Mouse (Mus musculus): ENCODE measurements around the gene Colq.
A peak's percentile ranks its signal among the peaks of the same experiment; 100 is the strongest.

Colq gene

GRCm38 (mm10) chr14:31574903-31575665 is 16.1 kb downstream of the Colq start:
- DNase-seq (ENCODE audit: low read depth, low spot score), result no peak

GRCm38 (mm10) chr14:31572561-31573175 is 18.5 kb downstream of the Colq start:
- DNase-seq (ENCODE audit: low read depth, low spot score), result no peak

GRCm38 (mm10) chr14:31571419-31571818 is 19.7 kb downstream of the Colq start:
- no peak for DNase-seq (ENCODE audit: low read depth, low spot score)

GRCm38 (mm10) chr14:31570131-31570951 is 20.8 kb downstream of the Colq start:
- DNase-seq (ENCODE audit: low read depth, low spot score), result no peak

- DNase-seq (ENCODE audit: low read depth, low spot score), result no peak
These were observed 22.0 kb downstream of the Colq start for GRCm38 (mm10) chr14:31569151-31569631.

GRCm38 (mm10) chr14:31565478-31566212 is 25.5 kb downstream of the Colq start:
- DNase-seq (ENCODE audit: low read depth, low spot score), result no peak

GRCm38 (mm10) chr14:31564452-31565179 is 26.5 kb downstream of the Colq start:
- no peak for DNase-seq (ENCODE audit: low read depth, low spot score)

GRCm38 (mm10) chr14:31560886-31561285 is 30.3 kb downstream of the Colq start:
- no peak for DNase-seq (ENCODE audit: low read depth, low spot score)

- DNase-seq (ENCODE audit: low read depth, low spot score), result no peak
These were observed 31.9 kb downstream of the Colq start for GRCm38 (mm10) chr14:31559216-31559615.

GRCm38 (mm10) chr14:31557784-31558183 is 33.4 kb downstream of the Colq start:
- no peak for DNase-seq (ENCODE audit: low read depth, low spot score)

- DNase-seq (ENCODE audit: low read depth, low spot score), result no peak
These were observed 33.9 kb downstream of the Colq start for GRCm38 (mm10) chr14:31557273-31557672.

- no peak for DNase-seq (ENCODE audit: low read depth, low spot score)
These were observed 34.5 kb downstream of the Colq start for GRCm38 (mm10) chr14:31556526-31557260.

GRCm38 (mm10) chr14:31555963-31556434 is 35.1 kb downstream of the Colq start:
- DNase-seq (ENCODE audit: low read depth, low spot score), result peak; percentile 10

- DNase-seq (ENCODE audit: low read depth, low spot score), result peak; percentile 16
These were observed 36.1 kb downstream of the Colq start for GRCm38 (mm10) chr14:31555021-31555420.

- no peak for DNase-seq (ENCODE audit: low read depth, low spot score)
These were observed 47.2 kb downstream of the Colq start for GRCm38 (mm10) chr14:31543885-31544442.

- DNase-seq (ENCODE audit: low read depth, low spot score), result no peak
These were observed 53.8 kb downstream of the Colq start for GRCm38 (mm10) chr14:31537298-31537697.

GRCm38 (mm10) chr14:31532656-31533055 is 58.5 kb downstream of the Colq start:
- no peak for DNase-seq (ENCODE audit: low read depth, low spot score)

- DNase-seq (ENCODE audit: low read depth, low spot score), result peak; percentile 37
These were observed 59.5 kb downstream of the Colq start for GRCm38 (mm10) chr14:31531506-31532148.

GRCm38 (mm10) chr14:31530847-31531246 is 60.3 kb downstream of the Colq start:
- no peak for DNase-seq (ENCODE audit: low read depth, low spot score)
